Mouse (Mus musculus) WW6 (cell line): Measurements from ENCODE around the gene Bglap.
A peak's percentile ranks its signal among the peaks of the same experiment; 100 is the strongest.
"Not testable (repeated sequence)": the region's sequence is repeated elsewhere in the genome, so short reads cannot be mapped to it uniquely, and the experiment has no call there.

Experiments used
- DNase-seq: peaks from one replicate; pipeline ENCODE4 v3.0.0-alpha.2; 2013; ENCODE audit warnings: low read depth, low spot score

Gene Bglap

GRCm38 (mm10) chr3:88384364-88384763, at the start of gene Bglap:
Gene Bglap, minus strand, starts transcription at chr3:88384464.
- DNase-seq: no peak

- DNase-seq: not testable (repeated sequence)
These were observed 44.4 kb upstream of the Bglap start for GRCm38 (mm10) chr3:88428639-88429038.

DNA sequence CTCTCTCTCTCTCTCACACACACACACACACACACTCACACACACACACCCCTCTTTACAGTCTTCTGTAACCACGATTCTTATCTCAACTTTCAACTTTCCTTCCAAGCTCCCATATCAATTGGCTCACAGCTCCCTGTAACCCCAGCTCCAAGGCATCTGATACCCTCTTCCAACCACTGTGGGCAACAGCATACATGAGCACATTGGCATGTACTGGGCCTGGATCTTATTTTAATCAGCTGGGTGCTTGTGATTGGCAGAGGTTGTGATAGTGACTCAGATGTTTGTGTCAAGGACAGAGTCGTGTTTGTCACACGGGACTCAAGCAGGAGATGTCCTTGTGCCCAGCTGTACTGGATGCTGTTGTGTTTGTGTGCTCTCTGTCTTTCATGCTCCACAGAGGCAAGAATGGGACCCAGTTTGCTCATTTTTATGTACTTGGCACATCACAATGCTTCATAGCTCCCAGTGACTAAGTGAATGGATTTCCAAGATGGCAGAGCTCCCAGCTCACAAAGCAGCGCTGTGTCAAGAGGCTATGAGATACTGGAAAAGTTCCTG, 43.2 kb upstream of the Bglap start:
- no peak for DNase-seq

DNA sequence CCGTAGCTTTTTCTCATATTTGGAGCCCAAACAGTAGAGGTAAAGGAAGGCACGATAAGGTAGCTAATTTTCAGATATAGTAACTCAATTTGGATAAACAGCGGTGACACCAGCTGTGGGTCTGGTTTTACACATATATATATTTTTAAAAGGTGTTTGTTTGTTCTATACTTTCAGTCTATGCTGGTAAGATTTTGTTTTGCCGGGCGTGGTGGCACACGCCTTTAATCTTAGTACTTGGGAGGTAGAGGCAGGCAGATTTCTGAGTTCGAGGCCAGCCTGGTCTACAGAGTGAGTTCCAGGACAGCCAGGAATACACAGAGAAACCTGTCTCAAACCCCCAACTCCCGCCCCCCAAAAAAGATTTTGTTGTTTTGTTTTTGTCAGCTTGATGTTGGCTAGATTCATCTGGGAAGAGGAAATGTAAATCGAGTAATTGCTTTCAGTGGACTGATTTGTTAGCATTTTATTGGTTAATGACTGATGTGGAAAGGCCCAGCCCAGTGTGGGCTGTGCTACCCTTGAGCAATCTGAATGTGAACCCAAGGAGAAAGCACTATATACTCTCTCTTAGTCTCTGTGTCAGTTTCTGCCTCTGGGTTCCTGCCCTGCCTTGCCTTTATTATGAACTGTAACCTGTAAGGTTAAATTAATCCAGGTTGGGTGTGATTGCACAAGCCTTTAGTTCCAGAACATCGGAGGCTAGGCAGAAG, 41.6 kb upstream of the Bglap start:
- no peak for DNase-seq

GRCm38 (mm10) chr3:88425330-88425689, 41.0 kb upstream of the Bglap start:
- DNase-seq: no peak

- peak; percentile 93 for DNase-seq
These were observed 40.5 kb upstream of the Bglap start, which contains the start of gene Slc25a44 for GRCm38 (mm10) chr3:88424605-88425329. Gene Slc25a44, minus strand, starts transcription at chr3:88425139.

- no peak for DNase-seq
These were observed 37.9 kb upstream of the Bglap start for GRCm38 (mm10) chr3:88422020-88422720.

- DNase-seq: no peak
These were observed 36.5 kb upstream of the Bglap start for GRCm38 (mm10) chr3:88420771-88421170.

- no peak for DNase-seq
These were observed 33.8 kb upstream of the Bglap start for GRCm38 (mm10) chr3:88418016-88418415.

DNA sequence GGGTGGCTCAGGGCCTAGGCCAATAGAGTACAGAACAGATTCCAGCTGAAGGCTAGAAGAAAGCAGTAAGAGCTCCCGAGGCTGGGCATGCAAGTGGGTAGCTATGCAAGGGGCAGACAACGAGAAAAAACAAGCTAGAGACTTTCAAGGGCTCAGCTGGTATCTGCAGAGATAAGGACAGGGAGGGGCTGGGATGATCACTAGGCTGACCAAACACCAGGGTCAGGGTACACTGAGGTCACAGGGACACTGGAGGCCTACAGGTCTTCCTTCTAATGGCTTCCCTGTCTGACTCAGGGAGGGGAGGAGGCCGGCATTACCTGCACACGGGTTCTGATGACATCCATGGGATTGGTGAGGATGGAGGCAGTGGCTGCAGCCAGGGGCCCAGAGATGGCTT, 31.4 kb upstream of the Bglap start:
- no peak for DNase-seq

GRCm38 (mm10) chr3:88412636-88413035, 28.4 kb upstream of the Bglap start:
- no peak for DNase-seq

- DNase-seq: no peak
These were observed 27.4 kb upstream of the Bglap start for GRCm38 (mm10) chr3:88411681-88412080.

GRCm38 (mm10) chr3:88410645-88411031, 26.4 kb upstream of the Bglap start:
- DNase-seq: no peak

DNA sequence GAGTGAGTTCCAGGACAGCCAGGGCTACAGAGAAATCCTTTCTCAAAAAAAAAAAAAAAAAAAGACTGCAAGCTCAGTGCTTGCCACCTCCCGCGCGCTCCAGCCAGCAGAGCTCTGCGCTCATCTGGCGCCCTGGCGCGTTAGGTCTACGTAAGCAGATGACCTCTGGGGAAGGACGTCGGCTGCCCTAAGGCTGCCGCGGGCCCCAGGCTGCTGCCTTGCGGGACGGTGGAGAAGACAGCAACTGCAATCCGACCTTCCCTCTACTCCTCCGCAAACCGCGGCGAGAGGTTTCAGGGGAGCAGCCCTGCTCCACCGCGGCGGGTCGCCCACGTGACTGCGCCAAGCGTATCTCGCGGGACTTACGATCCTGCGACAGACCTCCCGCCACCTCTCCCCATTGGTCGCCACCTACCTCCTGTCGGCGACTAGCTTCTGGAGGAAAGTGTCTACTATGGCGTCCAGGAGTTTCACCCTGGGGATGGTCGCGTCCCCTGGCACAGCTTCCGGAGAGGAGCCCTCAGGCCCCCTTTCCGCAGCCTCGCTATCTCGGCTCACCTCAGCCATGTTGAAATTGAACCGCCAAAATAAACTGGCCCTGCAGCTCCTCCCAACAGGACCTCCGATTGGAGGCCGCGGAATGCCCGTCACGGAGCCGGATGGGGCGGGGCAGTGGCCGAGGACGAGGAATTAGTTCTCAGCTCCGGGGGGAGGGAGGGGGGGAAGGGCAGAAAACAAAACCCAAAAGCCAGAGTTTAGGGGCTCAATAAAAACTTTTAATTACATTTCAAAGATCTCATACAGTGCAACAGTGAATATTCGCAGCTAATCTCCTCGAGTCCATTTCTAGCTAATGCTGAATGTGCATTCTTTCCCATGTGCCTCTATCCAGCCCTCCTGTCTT, 25.7 kb upstream of the Bglap start, which contains the start of gene Pmf1:
TSS of gene Pmf1 (minus strand) at position 591 of the 904 bp plus-strand sequence.
- peak; percentile 87 for DNase-seq

GRCm38 (mm10) chr3:88408953-88409352, 24.7 kb upstream of the Bglap start:
- no peak for DNase-seq

DNA sequence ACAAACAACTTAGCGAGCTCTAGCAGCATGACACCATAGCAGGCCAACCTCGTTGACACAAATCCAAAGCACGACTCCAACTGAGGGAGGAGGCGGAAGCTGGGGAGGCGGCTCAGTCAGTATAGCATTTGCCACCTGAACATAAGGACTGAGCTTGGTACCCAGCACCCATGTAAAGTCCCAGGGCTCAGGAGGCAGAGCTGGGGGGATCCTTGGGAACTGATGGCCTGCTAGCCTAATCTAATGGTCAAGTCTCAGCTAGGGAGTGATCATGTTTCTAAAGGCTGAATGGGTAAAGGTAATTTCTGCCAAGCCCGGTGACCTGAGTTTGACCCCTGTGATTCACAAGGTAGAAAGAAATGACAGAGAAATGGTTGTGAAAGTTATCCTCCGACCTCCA, 23.3 kb upstream of the Bglap start:
- DNase-seq: no peak

DNA sequence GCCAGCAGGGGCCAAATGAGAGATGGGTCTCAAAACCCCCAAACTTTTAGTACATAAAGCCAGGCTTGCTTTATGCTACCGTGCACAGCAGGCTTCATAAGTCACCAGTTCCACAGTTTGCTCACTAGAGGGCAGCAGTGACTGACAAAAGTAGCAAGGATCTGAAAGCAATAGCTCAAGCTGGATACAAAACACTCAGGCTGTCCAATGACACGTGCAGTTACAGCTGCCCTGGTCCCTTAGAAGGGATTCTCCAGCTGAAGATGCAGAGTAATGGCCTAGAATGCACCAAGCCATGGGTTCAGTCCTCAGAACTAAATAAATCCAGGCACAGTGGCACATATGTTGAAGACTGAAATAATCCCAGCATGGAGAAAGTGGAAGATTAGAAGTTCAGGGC, 22.8 kb upstream of the Bglap start:
- DNase-seq: peak; percentile 36

GRCm38 (mm10) chr3:88403522-88404230, 19.4 kb upstream of the Bglap start:
- DNase-seq: no peak

GRCm38 (mm10) chr3:88398666-88399065, 14.4 kb upstream of the Bglap start:
- no peak for DNase-seq

GRCm38 (mm10) chr3:88395742-88396141, 11.5 kb upstream of the Bglap start:
- no peak for DNase-seq
